Mouse (Mus musculus) T-helper 17 cell (primary cell): ENCODE results near the gene Akp3.

Source experiments
- in situ Hi-C, 2 experiments: fragments of 300-600 bp; cut with MboI, MseI; formaldehyde crosslinking; loops; 1 replicate in 1 of 2; 2 replicates in 1 of 2; pipeline ENCODE4 v1.15.1; 2025; ENCODE audit warnings: high pct_unique_total_duplicates in 2 of 2

Gene Akp3

DNA sequence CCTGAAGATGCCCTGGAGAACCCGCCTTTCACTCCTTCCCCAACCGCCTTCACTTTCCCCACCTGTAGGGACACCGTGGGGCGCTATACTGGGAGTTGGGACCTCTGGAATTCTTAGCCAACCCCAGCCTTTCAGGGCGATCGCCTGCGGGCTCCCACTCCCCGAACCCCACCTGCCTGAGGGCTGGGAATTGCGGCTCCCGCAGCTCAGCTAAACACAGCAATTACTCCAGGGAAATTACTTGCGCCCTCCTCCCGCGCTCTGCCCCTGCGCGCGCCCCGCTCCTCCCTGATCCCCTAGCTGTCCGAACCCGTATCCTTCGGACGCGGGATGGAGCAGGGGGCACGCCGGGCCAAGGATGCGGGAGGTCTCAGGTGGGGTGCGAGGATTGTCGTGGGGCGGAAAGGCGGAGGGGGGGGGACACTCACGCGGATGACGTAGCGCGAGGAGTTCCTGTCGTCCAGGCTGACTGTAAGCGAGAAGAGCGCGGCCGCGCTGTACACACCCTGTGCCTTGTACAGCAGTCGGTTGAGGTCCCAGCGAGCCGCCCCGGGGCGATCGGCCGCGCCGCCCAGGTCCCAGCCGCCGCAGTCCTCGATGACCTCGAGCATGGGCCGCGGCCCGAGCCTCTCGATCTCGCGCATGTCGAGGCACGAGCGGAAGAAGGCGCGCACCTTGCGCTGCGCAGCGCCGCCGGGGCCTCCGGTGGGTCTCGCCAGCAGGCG is 29.2 kb downstream of the Akp3 start:
- in situ Hi-C loops = loop anchor here in 1 of 2 experiments (25.0 kb wide), 1 partner anchor 1183 kb away; no protein-coding TSS in a partner anchor

DNA sequence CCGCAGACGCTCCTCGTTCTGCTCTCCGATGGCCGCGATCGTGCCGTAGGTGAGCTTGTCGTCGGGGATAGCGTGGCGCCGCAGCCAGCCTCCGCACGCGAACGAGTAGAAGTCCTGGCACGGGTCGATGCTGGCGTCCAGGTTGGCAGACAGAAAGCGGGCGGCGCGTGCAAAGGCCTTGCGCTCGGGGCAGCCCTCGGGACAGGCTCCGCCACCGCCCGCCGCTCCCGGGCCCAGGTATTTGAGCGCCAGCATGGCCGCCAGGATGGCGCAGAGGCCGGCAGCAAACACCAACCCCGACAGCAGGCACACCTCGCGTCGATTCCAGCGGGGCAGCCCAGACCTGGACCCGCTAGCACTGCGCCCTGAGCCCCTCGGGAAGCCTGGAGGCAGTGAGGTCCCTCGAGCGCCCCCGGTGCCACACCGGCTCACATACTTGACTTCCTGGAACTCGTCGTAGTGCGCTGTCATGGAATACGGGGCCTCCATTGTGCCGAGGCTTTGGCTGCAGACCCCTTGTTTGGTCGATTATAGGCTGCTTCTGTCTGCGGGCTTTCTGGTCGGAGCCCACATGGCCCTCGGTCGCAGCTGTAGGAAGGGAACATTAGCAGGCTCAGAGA is 29.8 kb downstream of the Akp3 start:
- in situ Hi-C loops = loop anchor here in 1 of 2 experiments (25.0 kb wide), 1 partner anchor 1183 kb away; no protein-coding TSS in a partner anchor

DNA sequence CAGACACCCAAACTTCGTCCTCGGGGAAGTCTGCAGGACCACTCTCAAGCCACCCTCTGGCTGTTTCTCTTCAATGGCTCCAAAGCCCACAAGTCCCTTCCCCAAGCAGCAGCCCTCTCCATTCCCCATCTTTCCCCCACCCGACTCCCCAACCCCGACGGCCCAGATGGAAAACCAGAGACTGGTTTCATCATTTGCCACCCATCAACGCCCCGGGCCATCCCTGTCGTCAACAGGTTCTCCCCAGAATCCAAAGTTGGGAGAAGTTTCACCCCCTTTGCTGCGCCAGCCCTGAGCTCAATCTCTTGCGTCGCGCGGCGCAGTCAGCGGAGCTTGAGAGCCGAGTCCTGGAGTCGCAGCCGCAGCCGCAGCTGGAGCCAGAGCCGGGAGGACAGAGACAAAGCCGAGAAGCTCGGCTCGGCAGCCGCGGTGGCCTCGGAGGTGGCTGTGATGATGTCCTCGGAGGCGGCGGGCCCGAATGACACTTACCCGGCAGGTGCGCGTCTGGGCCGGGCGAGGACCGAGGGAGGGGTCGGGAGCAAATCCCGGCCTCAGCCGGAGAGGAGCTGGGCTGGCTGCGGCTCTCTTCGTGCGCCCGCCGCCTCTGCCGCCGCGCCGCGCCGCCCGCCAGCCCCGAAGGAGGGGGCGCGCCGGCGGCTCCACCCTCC is 30.9 kb downstream of the Akp3 start:
- in situ Hi-C loops = loop anchor here in 1 of 2 experiments (25.0 kb wide), 1 partner anchor 1182 kb away; no protein-coding TSS in a partner anchor

DNA sequence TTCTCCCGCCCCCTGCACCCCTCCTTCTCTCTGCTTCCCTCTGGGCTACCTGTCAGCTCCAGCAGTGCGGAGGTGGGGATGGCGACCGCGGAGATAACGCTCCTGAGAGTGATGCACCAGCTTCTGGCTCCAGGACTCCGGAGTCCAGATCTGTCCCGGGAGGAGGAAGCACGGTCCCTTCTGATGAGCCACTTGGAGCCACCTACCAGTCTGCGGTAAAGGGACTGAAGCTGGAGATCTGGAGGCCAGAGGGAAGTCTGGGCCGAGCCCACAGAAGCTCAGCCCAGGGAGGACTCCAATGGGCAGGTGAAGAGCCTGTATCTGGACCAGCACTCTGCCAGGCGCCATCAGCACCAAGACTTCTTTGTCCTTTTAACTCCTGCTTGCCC is 31.4 kb downstream of the Akp3 start, which contains the start of gene Ecel1:
Gene Ecel1 (minus strand): TSS at position 323 of the 389 bp plus-strand sequence.
- in situ Hi-C loops = loop anchor here in 1 of 2 experiments (25.0 kb wide), 1 partner anchor 1181 kb away; no protein-coding TSS in a partner anchor

DNA sequence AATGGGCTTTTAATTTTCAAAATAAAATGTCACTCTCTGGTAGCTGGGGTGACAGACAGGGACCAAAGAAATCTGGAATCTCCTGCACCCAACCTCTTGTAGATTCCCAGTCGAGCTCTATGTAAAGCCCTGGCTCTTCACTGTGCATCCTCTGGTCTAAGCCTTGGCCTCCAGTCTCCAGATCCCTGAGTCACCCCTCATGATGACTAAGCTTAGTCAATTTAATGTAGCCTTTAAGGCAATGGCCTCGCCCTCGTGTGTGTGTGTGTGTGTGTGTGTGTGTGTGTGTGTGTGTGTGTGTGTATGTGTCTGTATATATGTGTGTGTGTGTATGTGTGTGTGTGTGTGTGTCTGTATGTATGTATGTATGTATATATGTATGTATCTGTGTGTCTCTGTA is 34.6 kb downstream of the Akp3 start:
- in situ Hi-C loops = loop anchor here in 1 of 2 experiments (25.0 kb wide), 1 partner anchor 1178 kb away; no protein-coding TSS in a partner anchor

DNA sequence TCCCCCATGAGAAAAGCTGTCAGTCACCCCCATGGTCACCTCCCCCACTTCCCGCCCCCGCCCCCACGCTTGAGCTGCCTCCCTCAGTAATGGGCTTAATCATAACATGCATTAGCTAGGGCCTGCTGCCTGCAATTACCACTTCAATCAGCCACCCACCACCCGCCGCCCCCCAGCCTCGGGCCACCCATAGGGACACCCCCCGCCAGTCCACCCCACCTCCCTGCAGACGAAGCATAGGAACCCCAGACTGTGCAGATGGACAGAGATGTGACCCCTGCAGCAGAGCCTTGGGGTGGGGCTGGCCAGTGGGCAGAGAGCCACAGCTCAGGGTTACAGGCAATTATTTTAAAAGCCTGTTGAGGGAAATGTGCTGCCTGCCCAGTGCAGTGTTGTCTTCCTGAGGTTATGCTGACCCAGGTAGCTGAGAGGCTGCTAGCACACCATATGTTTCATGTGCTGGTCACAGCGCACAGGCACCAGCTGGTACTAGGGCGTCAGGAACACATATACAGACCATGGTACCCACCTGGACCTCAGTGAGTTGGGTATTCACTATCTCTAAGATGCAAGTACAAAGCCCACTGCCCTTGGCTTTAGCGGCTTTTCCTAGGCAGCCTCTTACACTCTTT is 39.5 kb downstream of the Akp3 start:
- in situ Hi-C loops = loop anchor here in 1 of 2 experiments (25.0 kb wide), 1 partner anchor 1173 kb away; no protein-coding TSS in a partner anchor

DNA sequence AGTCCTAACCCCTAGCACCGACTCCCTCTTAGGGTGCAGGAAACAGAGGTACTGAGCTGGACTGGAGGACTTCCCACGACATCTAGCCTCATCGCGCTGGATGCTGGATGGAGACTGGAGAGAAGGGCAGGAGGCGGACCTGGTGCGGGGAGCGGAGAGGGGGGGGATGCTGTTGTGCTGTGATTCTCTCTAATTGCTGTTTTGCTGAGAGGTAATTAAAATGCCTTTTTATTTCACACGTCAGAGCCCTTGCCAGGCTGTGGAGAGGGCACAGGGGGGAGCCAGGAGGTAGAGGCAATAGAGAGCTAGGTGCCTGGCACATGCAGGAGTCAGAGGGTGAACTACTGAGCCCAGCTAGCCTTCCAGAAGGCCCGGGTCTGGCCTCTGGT is 40.0 kb downstream of the Akp3 start:
- in situ Hi-C loops = loop anchor here in 1 of 2 experiments (25.0 kb wide), 1 partner anchor 1173 kb away; no protein-coding TSS in a partner anchor

DNA sequence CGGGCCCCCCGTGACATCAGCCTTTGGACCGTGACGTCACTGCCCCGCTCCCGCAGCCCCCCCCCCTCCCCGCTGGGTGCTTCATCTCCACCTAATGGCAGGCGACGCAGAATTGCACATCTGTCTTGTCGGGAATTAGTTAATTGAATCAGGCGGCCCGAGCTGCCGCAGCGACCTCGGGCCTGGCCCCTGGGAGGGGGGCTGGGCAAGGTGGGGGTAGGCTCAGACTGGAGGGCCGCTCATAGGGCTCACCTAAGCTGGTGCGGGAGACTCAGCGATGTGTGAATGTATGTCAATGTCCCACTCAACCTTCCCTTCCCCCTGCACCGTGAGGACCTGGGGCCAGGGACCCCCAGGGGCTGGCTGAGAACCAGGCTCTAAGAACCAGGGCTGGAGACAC is 45.7 kb downstream of the Akp3 start:
- in situ Hi-C loops = loop anchor here (5.0 to 25.0 kb wide), 2 partner anchors 37 to 1167 kb away; no protein-coding TSS in a partner anchor

DNA sequence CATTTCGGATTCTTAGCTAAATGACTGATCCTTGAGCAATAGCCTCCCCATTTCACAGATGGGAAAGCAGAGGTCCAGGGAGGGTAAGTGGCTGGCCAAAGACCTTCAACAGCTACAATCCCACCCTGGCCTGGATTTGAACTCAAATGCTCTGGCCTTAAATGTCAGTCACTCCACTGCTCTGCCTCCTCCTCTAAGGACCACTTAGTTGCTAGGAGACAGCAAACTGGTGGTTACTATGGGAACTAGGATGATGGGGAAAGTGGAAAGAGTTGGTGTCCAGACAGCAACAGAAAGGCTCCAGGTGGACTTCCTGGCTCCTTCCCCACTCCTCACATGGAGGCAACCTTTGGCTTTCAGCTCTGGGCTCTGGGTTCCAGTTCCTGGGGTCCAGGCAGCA is 46.5 kb downstream of the Akp3 start:
- in situ Hi-C loops = loop anchor here (5.0 to 25.0 kb wide), 2 partner anchors 36 to 1166 kb away; no protein-coding TSS in a partner anchor

DNA sequence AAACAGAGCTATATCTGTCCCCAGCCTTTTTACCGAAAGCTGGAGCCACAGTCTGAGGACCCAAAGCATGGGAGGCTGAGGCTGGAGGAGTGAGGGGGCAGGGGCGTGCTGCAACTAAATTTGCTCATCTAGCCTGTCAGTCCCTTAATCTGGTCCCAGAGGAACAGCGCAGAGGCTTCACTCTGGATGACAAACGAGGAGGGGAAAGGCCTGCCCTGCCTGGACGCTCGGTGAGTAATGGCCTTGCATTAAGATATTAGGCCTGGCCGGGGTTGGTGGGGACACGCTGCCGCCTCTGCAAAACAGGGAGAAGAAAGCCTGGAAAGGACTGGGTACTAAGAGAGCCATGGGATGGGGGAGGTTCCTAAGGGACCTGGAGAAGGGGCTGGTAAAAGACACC is 47.5 kb downstream of the Akp3 start:
- in situ Hi-C loops = loop anchor here (5.0 to 25.0 kb wide), 2 partner anchors 35 to 1165 kb away; no protein-coding TSS in a partner anchor

DNA sequence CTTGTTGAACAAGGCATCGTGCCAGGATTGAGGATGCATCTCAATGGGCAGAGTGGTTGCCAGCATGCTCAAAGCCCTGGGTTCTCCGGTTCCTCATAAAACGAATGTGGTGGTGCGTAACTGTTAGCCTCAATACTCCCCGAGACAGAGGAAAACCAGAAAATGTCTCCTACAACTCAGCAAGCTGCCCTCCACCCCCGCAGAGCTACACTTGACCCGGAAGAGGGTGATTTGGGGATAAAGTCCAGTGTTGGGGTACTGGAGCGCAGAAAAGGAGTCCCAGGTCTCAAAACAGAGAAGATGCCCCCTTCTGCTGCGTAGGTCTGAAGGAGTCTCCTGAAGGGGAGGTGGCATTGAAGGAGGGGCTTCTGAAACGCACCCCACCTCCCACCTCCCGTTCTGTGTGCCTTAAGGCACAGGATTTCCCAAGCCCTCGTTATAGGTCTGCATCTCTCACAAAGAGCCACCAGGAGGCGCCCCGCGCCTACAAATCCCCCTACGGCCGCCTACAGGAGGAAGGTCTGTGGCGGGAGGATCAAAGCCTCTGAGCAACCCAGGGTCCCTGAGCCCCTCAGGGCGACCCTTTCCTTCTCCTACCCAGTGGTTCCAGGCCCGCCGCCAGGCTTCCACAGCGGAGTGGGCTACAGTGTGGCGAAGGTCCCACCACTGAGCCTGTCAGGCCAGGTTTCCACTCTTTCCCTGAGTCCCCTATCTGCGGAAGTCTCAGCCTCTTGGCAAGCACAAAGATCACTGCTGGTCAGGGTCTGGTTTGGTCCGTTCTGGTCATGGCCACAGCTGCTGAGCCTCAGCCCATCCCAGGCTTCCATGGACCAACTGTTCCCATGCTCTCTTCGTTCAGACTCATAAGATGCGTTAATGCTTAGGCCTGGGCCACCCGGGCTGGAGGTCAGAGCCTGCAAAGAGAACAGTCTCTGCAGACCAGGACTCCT is 49.5 kb downstream of the Akp3 start:
- in situ Hi-C loops = loop anchor here (5.0 to 25.0 kb wide), 2 partner anchors 33 to 1163 kb away; no protein-coding TSS in a partner anchor

DNA sequence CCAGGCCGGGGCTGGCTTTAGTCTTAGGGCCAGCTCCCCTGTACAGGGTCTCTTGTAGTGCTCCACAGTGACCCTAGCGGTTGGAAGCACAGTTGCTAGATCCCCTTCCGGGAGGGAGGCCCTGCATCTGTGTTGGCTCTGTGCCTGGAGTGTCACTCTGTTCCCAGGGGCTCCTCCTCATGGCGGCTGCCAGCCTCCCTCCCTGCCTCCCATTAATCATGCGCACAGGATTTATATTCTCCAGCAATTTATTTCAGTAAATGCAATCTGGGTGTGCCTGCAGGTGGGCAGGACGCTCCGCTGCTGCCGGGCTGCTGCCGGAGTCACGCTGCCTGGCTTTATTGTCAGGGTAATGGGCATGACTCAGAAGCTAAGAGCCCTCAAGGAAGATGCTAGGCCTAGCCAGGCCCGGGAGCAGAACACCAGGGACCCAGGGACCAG is 51.1 kb downstream of the Akp3 start:
- in situ Hi-C loops = no loop called here
